Mouse (Mus musculus) lung, adult 2 months (tissue): Measurements from ENCODE around the gene Siah2.

Experiments used
- CTCF ChIP-seq: fragments of 200-500 bp; IDR thresholded peaks from 2 replicates; pipeline ENCODE4 v1.5.1; 2011; ENCODE audit warnings: mild to moderate bottlenecking, low read length, control low read depth; ENCODE audit not compliant: insufficient read depth
- POLR2A ChIP-seq: fragments of 200-500 bp; IDR thresholded peaks from 2 replicates; pipeline ENCODE4 v1.6.1; 2011; ENCODE audit warnings: low read depth, mild to moderate bottlenecking, control low read depth, low read length, borderline replicate concordance; ENCODE audit errors: extremely low read depth

DNA sequence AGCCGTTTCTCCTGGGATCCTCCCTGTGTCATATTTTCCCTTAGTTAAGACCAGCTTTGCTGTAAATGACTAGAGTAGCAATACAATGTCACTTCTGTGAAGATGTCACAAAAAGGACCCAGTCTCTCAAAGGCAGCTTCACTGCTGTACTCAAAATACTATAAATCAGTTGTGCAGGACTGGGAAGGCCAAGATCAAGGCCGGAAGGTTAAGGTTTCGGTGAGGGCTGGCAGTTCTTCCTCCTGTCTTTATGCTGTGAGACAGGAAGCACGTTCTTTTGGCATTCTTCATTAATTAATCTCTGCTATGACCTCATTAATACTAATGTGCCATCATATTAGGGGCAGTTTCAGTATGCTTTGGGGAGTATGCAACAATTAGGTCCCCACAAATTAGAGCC lies 5.7 kb upstream of the Siah2 start:
- TF ChIP-seq POLR2A (no peak), CTCF (no peak)
